Mouse (Mus musculus) erythroblast, embryonic 14.5 days (primary cell): ENCODE measurements around the gene Nxpe5.

Experiments used
- GATA1 ChIP-seq: IDR thresholded peaks from 2 replicates; pipeline ENCODE4 v1.6.1; 2012; ENCODE audit warnings: low read length, inconsistent platforms, mixed read lengths
- TAL1 ChIP-seq: IDR thresholded peaks from 3 replicates; pipeline ENCODE4 v1.6.1; 2012; ENCODE audit warnings: low read length, inconsistent platforms, mixed read lengths

DNA sequence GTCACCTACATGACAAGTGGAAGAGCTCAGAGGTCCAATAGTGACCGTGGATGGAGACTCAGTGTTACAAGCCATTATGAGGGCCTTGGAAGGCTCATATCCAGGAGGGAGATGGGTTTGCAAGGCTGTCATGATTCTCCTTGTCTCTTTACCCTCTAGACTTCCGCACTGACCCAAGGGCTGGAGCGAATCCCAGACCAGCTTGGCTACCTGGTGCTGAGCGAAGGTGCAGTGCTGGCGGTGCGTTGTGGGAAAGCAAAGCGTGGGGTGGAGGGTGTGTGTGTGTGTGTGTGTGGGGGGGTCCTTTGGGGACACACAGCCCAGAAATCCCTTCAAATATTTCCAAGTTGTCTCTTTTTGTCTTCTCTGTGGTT, 30.4 kb downstream of the Nxpe5 start:
- TF ChIP-seq TAL1, result no peak
- TF ChIP-seq GATA1, result no peak
